Mouse (Mus musculus) embryo, embryonic 10 days (tissue): Measurements from ENCODE around the gene Bace1.
A peak's percentile ranks its signal among the peaks of the same experiment; 100 is the strongest.

Experiments used
- DNase-seq: peaks from one replicate; pipeline ENCODE4 v3.0.0-alpha.2; 2015; ENCODE audit warnings: low spot score

Bace1 gene

GRCm38 (mm10) chr9:45905196-45905595 is 66.8 kb downstream of the Bace1 start:
- no peak for DNase-seq

- peak; percentile 58 for DNase-seq
Measured at GRCm38 (mm10) chr9:45905811-45906237, 67.4 kb downstream of the Bace1 start.

- DNase-seq: peak; percentile 88
Measured at GRCm38 (mm10) chr9:45906355-45907077, 68.1 kb downstream of the Bace1 start, which contains the start of the genes Pcsk7 and Rnf214. TSS of gene Pcsk7 (plus strand) at chr9:45906497. TSS of gene Rnf214 (minus strand) at chr9:45906911.

GRCm38 (mm10) chr9:45907078-45907428 is 68.7 kb downstream of the Bace1 start:
- DNase-seq: peak; percentile 20

- no peak for DNase-seq
Measured at GRCm38 (mm10) chr9:45910995-45911394, 72.6 kb downstream of the Bace1 start.

GRCm38 (mm10) chr9:45911673-45912072 is 73.3 kb downstream of the Bace1 start:
- DNase-seq: peak; percentile 27
